Mouse (Mus musculus) thymus, postnatal 4 days (tissue): Measurements from ENCODE around the gene Otud5.
A peak's percentile ranks its signal among the peaks of the same experiment; 100 is the strongest.
"Not testable (repeated sequence)": the region's sequence is repeated elsewhere in the genome, so short reads cannot be mapped to it uniquely, and the experiment has no call there.

ENCODE experiments used
- DNase-seq: peaks from one replicate; pipeline ENCODE4 v3.0.0; 2021

The Otud5 gene

DNA sequence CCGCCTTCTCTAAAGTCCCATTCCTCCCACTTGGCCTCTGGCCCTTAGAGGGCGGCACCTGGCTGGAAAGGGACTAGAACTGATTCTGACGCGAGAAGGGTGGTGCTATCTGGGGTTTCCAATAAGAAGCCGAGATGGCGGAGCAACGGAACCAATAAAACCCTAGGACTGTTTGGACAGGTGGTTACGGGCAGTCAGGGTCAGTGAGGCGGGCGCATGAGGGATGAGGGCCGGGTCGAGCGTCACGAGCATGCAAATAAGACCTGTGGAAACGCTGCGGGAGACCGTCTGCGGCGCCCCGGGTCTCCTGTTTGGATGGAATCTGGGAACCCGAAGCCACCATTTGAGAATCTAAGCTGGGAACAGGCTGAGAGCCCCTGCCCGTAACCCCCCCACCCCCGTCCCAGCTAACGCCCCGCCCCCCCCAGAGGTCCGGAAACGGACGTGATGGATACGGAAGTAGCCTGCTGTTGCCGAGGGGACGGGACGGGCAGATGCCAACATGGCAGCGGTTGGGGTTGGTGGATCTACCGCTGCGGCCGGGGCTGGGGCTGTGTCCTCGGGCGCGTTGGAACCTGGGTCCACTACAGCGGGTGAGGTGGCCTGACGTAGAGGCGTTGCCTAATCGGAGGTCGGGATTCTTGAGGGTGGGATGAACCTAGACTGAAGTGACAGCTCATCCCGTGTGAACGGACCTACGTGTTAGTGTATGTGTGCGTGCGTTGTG, 42.8 kb downstream of the Otud5 start, which contains the start of gene Slc35a2:
Gene Slc35a2 (plus strand): TSS at position 188 of the 727 bp plus-strand sequence.
- DNase-seq: peak; percentile 79

DNA sequence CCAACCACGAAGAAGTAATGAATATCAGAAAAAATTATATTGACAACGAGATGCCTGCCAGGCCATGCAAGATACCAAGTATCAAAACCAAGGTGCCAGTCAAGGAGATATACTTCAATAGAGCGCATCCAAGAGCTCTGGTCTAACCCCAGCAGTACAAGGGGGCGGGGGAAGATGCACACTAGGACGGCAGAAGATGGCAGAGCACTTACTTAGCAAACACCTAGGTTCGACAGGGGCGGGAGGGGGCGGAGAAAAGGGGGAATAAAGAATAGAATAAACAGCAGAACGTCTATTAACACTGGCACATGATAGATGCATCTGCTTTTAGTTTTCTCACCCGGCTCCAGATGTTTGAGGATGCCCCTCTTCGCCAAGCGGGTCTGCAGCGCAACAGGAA, 57.0 kb downstream of the Otud5 start:
- DNase-seq: peak; percentile 29

DNA sequence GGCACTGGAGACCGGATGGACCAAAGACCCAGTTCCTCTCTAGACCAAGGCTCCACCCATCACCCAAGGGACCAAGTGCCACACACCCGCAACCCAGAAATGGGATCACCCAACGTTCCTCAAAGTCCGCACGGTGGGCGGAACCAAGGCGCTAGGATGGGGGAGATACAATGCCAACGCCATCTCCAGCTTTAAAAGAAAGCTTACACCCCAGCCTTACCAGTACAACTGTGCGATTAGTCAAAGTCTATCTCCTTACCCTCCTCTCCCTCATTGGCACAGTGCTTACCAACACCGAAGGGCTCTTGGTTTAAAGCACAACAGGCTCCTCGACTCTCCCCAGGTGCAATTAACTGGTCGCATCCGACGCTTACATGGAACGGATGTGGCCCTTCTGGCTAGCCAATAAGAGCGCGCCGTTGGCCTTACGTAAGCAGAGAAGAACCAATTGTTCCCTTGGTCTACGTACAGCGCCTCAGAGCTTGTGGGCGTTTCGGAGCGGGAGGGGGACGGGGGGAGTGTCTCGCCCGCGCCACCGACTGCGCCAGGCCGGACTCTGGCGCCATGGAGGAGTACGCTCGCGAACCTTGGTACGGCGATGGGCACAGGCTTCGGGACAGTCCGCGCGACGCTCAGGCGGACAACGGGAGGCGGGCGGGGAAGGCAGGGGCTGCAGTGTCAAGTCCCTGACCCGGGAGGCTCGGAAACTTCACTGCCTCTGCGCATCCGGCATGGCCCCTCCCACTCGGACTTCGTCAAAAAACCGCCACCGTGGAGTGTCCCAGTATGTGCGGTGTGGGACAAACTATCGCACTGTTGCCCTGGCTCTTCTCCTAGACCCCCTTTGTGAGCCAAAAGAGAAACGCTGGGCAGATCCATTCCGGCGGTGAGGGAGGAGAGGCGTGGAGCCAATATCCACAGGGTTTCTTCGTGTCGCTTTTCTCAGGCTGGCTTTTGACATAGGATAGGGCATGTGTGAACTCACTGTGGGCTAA, 58.0 kb downstream of the Otud5 start, which contains the start of the genes Pqbp1 and Timm17b:
Gene Pqbp1 (minus strand): TSS at position 390 of the 995 bp plus-strand sequence.
Gene Timm17b (plus strand): TSS at position 478 of the 995 bp plus-strand sequence.
- DNase-seq: peak; percentile 85

DNA sequence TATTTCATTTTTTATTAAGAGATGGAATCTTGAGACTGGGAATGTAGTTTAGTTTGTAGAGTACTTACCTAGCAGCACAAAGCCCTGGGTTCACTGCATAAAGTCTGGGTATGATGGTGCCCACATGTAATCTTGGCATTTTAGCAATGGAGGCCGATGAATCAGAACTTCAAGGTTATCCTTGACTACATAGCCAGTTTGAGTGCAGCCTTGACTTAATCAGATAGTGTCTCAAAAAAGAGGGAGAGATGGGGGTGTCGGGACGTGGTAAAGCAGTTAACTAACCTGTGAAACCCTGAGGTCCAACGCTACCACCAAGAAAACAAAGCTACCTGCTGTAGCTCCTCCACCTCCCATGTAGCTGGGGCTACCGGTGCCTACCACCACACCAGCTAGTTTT, 63.3 kb downstream of the Otud5 start:
- DNase-seq: no peak

DNA sequence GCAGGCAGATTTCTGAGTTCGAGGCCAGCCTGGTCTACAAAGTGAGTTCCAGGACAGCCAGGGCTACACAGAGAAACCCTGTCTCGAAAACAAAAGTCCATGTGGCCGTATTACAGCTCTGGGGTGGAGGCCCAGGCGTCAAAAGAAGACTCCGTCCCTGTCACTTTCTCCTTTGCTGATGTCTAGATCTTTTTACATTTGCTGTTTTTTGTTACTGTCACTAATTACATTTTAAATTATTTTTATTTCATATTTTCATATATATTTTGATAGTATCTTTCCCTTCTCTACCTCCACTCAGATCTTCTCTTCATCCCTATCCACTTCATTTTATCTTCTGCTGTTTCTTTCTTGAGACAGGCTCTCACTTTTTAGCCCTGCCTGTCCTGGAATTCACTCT, 66.6 kb downstream of the Otud5 start, which contains the start of gene Gm10491:
Gene Gm10491 (minus strand): TSS at position 101 of the 400 bp plus-strand sequence.
- DNase-seq: no peak

DNA sequence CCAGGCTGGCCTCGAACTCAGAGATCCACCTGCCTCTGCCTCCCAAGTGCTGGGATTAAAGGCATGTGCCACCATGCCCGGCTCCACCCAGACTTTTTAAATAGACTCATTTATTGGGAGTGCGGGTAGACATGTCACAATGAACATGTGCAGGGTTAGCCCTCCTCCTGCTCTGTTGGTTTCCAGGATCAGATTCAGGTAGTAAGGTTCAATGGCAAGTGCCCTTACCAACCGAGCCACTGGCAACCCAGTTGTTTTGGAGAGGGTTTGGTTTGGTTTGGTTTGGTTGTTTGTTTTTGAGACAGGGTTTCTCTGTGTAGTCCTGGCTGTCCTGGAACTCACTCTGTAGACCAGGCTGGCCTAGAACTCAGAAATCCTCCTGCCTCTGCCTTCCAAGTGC, 68.1 kb downstream of the Otud5 start, which contains the start of gene Gm10490:
Gene Gm10490 (plus strand): TSS at position 301 of the 400 bp plus-strand sequence.
- not testable (repeated sequence) for DNase-seq

DNA sequence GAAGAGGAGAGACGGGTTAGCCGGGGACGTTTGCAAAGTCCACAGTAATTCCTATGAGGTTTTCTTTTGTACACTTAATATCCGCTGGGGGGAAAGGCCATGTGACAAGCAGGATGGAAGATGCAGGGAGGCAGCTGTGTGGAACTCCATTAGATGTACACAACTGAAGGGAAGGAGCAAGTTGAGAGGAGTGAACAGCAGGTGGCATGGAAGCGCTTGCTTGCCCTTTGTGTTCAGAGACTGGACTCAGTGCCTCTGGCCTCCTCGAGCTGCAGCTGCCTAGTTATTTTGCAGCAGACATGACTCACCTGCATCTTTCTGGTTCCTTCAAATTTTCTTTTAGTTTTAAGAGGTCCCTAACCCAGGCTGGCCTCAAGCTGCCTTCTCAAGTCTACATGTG, 69.3 kb downstream of the Otud5 start:
- no peak for DNase-seq

DNA sequence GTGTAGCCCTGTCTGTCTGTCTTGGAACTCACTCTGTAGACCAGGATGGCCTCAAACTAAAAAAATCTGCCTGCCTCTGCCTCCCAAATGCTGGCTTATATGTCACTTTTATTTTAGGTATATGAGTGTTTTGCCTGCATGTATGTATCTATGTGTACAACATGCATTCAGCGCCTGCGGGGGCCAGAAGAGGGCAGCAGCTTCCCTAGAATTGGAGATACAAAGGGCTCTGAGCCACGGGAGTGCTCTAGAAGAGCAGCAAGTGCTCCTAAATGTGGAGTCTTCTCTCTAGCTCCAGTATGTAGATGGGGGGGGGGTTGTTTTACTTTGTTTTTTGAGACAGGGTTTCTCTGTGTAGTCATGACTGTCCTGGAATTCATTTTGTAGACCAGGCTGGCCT, 74.5 kb downstream of the Otud5 start:
- DNase-seq: peak; percentile 49

DNA sequence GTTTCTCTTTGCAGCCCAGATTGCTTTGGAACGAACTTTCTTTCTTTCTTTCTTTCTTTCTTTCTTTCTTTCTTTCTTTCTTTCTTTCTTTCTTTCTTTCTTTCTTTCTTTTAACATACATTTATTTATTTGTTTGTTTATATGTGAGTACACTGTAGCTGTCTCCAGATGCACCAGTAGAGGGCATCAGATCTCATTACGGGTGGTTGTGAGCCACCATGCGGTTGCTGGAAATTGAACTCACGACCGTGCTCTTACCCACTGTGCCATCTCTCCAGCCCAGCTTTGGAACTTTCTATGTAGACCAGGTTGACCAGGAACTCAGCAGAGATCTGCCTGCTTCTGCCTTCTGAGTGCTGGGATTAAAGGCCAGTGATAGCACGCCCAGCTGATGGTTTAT, 76.8 kb downstream of the Otud5 start:
- DNase-seq: peak; percentile 13

DNA sequence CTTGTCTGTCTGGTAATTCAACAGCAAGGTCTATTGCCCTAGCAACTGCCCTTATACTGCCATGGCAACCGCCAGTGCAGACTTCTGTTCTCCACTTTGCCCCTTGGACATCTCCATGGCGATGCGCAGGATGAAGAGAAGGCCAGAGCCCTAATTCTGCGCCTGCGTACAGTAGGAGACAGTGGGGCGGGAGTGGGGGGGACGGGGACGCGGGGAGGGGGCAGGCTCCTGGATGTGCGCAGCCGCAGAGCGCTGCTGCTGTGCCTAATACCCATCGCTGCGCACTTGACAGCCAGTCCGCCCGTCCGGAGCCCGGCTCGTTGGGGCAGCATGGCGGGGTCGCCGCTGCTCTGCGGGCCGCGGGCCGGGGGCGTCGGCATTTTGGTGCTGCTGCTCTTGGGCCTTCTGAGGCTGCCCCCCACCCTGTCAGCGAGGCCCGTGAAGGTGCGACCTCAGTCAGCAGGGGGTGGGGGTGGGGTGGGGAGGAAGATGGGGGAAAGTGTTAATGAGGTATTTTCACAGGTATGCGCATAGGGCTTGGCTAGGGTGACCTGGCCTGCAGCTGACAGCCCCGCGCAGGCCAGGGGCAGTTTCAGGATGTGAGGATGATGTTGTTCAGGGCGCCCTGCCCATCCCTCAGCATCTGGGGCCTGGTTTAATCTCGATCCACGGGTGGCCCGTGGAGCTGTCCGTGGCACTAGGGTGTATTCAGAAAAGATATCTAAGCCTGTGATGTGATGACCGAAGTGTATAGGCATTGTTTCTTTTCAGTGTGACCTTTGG, 78.6 kb downstream of the Otud5 start, which contains the start of gene Pcsk1n:
Gene Pcsk1n (plus strand): TSS at position 222 of the 783 bp plus-strand sequence.
- no peak for DNase-seq

DNA sequence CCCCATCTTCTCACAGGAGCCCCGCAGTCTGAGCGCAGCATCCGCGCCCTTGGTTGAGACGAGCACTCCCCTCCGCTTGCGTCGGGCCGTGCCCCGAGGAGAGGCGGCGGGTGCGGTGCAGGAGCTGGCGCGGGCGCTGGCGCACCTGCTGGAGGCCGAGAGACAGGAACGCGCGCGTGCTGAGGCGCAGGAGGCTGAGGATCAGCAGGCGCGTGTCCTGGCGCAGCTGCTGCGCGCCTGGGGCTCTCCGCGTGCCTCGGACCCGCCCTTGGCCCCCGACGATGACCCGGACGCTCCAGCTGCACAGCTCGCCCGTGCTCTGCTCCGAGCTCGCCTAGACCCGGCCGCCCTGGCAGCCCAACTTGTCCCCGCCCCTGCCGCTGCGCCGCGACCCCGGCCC, 80.9 kb downstream of the Otud5 start:
- DNase-seq: peak; percentile 45
